Mouse (Mus musculus): Measurements from ENCODE around the gene Maneal. TPM values are rescaled to one million over a fixed set of nuclear protein-coding genes. Genes with fewer than 3 reads are reported as not detected.

Gene Maneal
- polyA plus RNA-seq, 1 experiment from 2014 or later: 0.33 TPM

GRCm38 (mm10) chr4:124829671-124830070 lies 32.3 kb downstream of the Maneal start:
- Histone ChIP-seq H3K4me3 (ENCODE audit: low read length) (no peak overlapping the region), H3K27me3 (ENCODE audit: control insufficient read depth, insufficient read depth, low read depth, low read length) (no peaks in the 10 kb centered on the region), H3K9me3 (ENCODE audit: control insufficient read depth, low read length) (no peaks in the 10 kb centered on the region), H3K4me2 (ENCODE audit: low read depth, low read length) (no peak overlapping the region), H3K36me3 (ENCODE audit: control insufficient read depth, insufficient read depth, low read length) (peaks cover 8% of the 10 kb centered on the region; the same call in 1 of the 2 replicates), H3K4me1 (replicated peaks; ENCODE audit: control insufficient read depth, insufficient read depth, low read length) (no peaks in the 10 kb centered on the region), H3K27ac (ENCODE audit: low read length) (no peak overlapping the region), H3K9ac (ENCODE audit: low read length) (no peak overlapping the region)
- WGBS: 50% methylated on average over 5 of the region's 5 CpGs
- ATAC-seq (ENCODE audit: low read depth): no peak

- H3K4me1 ChIP-seq (replicated peaks; ENCODE audit: control insufficient read depth, insufficient read depth, low read length): no peaks in the 10 kb centered on the region
- H3K36me3 ChIP-seq (ENCODE audit: control insufficient read depth, insufficient read depth, low read length): peaks cover 7% of the 10 kb centered on the region; the same call in 1 of the 2 replicates
- 96% methylated on average over 21 of the region's 21 CpGs for WGBS
- H3K4me2 ChIP-seq (ENCODE audit: low read depth, low read length): no peak overlapping the region
- no peak overlapping the region for H3K27ac ChIP-seq (ENCODE audit: low read length)
- H3K9me3 ChIP-seq (ENCODE audit: control insufficient read depth, low read length): no peaks in the 10 kb centered on the region
- no peaks in the 10 kb centered on the region for H3K27me3 ChIP-seq (ENCODE audit: control insufficient read depth, insufficient read depth, low read depth, low read length)
- no peak overlapping the region for H3K9ac ChIP-seq (ENCODE audit: low read length)
- no peak overlapping the region for H3K4me3 ChIP-seq (ENCODE audit: low read length)
- no peak for ATAC-seq (ENCODE audit: low read depth)
Observed at GRCm38 (mm10) chr4:124825371-124825965, 36.5 kb downstream of the Maneal start.

- ATAC-seq (ENCODE audit: low read depth): no peak
- Histone ChIP-seq H3K27ac (ENCODE audit: low read length) (no peak overlapping the region), H3K4me1 (replicated peaks; ENCODE audit: control insufficient read depth, insufficient read depth, low read length) (no peaks in the 10 kb centered on the region), H3K27me3 (ENCODE audit: control insufficient read depth, insufficient read depth, low read depth, low read length) (no peaks in the 10 kb centered on the region), H3K4me3 (ENCODE audit: low read length) (no peak overlapping the region), H3K9me3 (ENCODE audit: control insufficient read depth, low read length) (no peaks in the 10 kb centered on the region), H3K36me3 (ENCODE audit: control insufficient read depth, insufficient read depth, low read length) (peaks cover 7% of the 10 kb centered on the region; the same call in 1 of the 2 replicates), H3K9ac (ENCODE audit: low read length) (no peak overlapping the region), H3K4me2 (ENCODE audit: low read depth, low read length) (no peak overlapping the region)
- WGBS: 92% methylated on average over 6 of the region's 6 CpGs
Observed at GRCm38 (mm10) chr4:124824967-124825366, 37.0 kb downstream of the Maneal start.

GRCm38 (mm10) chr4:124818832-124819231 lies 43.1 kb downstream of the Maneal start:
- H3K4me3 ChIP-seq (ENCODE audit: low read length): no peak overlapping the region
- H3K27me3 ChIP-seq (ENCODE audit: control insufficient read depth, insufficient read depth, low read depth, low read length): no peaks in the 10 kb centered on the region
- no peak for ATAC-seq (ENCODE audit: low read depth)
- H3K4me2 ChIP-seq (ENCODE audit: low read depth, low read length): no peak overlapping the region
- 91% methylated on average over 4 of the region's 4 CpGs for WGBS
- H3K27ac ChIP-seq (ENCODE audit: low read length): no peak overlapping the region
- peaks cover 7% of the 10 kb centered on the region; the same call in 1 of the 2 replicates for H3K36me3 ChIP-seq (ENCODE audit: control insufficient read depth, insufficient read depth, low read length)
- H3K4me1 ChIP-seq (replicated peaks; ENCODE audit: control insufficient read depth, insufficient read depth, low read length): peaks cover 3% of the 10 kb centered on the region
- no peaks in the 10 kb centered on the region for H3K9me3 ChIP-seq (ENCODE audit: control insufficient read depth, low read length)
- H3K9ac ChIP-seq (ENCODE audit: low read length): no peak overlapping the region

GRCm38 (mm10) chr4:124817803-124818202 lies 44.2 kb downstream of the Maneal start:
- peaks cover 3% of the 10 kb centered on the region for H3K4me1 ChIP-seq (replicated peaks; ENCODE audit: control insufficient read depth, insufficient read depth, low read length)
- no peak overlapping the region for H3K27ac ChIP-seq (ENCODE audit: low read length)
- no peaks in the 10 kb centered on the region for H3K9me3 ChIP-seq (ENCODE audit: control insufficient read depth, low read length)
- WGBS: 21% methylated on average over 6 of the region's 6 CpGs
- no peak overlapping the region for H3K9ac ChIP-seq (ENCODE audit: low read length)
- peak; percentile 91 for ATAC-seq (ENCODE audit: low read depth)
- H3K4me3 ChIP-seq (ENCODE audit: low read length): no peak overlapping the region
- no peak overlapping the region for H3K4me2 ChIP-seq (ENCODE audit: low read depth, low read length)
- peaks cover 2% of the 10 kb centered on the region; the same call in 1 of the 2 replicates for H3K36me3 ChIP-seq (ENCODE audit: control insufficient read depth, insufficient read depth, low read length)
- H3K27me3 ChIP-seq (ENCODE audit: control insufficient read depth, insufficient read depth, low read depth, low read length): no peaks in the 10 kb centered on the region

- ATAC-seq (ENCODE audit: low read depth): no peak
- H3K4me1 ChIP-seq (replicated peaks; ENCODE audit: control insufficient read depth, insufficient read depth, low read length): peaks cover 3% of the 10 kb centered on the region
- H3K9me3 ChIP-seq (ENCODE audit: control insufficient read depth, low read length): no peaks in the 10 kb centered on the region
- H3K27ac ChIP-seq (ENCODE audit: low read length): no peak overlapping the region
- H3K27me3 ChIP-seq (ENCODE audit: control insufficient read depth, insufficient read depth, low read depth, low read length): no peaks in the 10 kb centered on the region
- no peak overlapping the region for H3K4me3 ChIP-seq (ENCODE audit: low read length)
- 84% methylated on average over 11 of the region's 11 CpGs for WGBS
- no peaks in the 10 kb centered on the region; the same call in 1 of the 2 replicates for H3K36me3 ChIP-seq (ENCODE audit: control insufficient read depth, insufficient read depth, low read length)
- no peak overlapping the region for H3K4me2 ChIP-seq (ENCODE audit: low read depth, low read length)
- no peak overlapping the region for H3K9ac ChIP-seq (ENCODE audit: low read length)
Observed at GRCm38 (mm10) chr4:124815901-124816300, 46.1 kb downstream of the Maneal start.

- no peaks in the 10 kb centered on the region for H3K4me1 ChIP-seq (replicated peaks; ENCODE audit: control insufficient read depth, insufficient read depth, low read length)
- no peaks in the 10 kb centered on the region for H3K9me3 ChIP-seq (ENCODE audit: control insufficient read depth, low read length)
- no peak for ATAC-seq (ENCODE audit: low read depth)
- no peaks in the 10 kb centered on the region for H3K27me3 ChIP-seq (ENCODE audit: control insufficient read depth, insufficient read depth, low read depth, low read length)
- no peak overlapping the region for H3K27ac ChIP-seq (ENCODE audit: low read length)
- WGBS: 70% methylated on average over 9 of the region's 9 CpGs
- H3K4me2 ChIP-seq (ENCODE audit: low read depth, low read length): no peak overlapping the region
- no peak overlapping the region for H3K4me3 ChIP-seq (ENCODE audit: low read length)
- no peak overlapping the region for H3K9ac ChIP-seq (ENCODE audit: low read length)
- H3K36me3 ChIP-seq (ENCODE audit: control insufficient read depth, insufficient read depth, low read length): no peaks in the 10 kb centered on the region; the same call in 1 of the 2 replicates
Observed at GRCm38 (mm10) chr4:124811347-124811975, 50.5 kb downstream of the Maneal start.

GRCm38 (mm10) chr4:124810056-124810455 lies 51.9 kb downstream of the Maneal start:
- H3K4me3 ChIP-seq (ENCODE audit: low read length): no peak overlapping the region
- 80% methylated on average over 7 of the region's 7 CpGs for WGBS
- peaks cover 8% of the 10 kb centered on the region for H3K36me3 ChIP-seq (ENCODE audit: control insufficient read depth, insufficient read depth, low read length)

GRCm38 (mm10) chr4:124809136-124809883 lies 52.7 kb downstream of the Maneal start:
- H3K4me3 ChIP-seq (ENCODE audit: low read length): no peak overlapping the region
- ATAC-seq (ENCODE audit: low read depth): no peak
- peaks cover 13% of the 10 kb centered on the region for H3K36me3 ChIP-seq (ENCODE audit: control insufficient read depth, insufficient read depth, low read length)
- H3K9me3 ChIP-seq (ENCODE audit: control insufficient read depth, low read length): no peaks in the 10 kb centered on the region
- H3K4me1 ChIP-seq (replicated peaks; ENCODE audit: control insufficient read depth, insufficient read depth, low read length): no peaks in the 10 kb centered on the region
- H3K27ac ChIP-seq (ENCODE audit: low read length): no peak overlapping the region
- H3K9ac ChIP-seq (ENCODE audit: low read length): no peak overlapping the region
- WGBS: 75% methylated on average over 9 of the region's 9 CpGs
- H3K4me2 ChIP-seq (ENCODE audit: low read depth, low read length): no peak overlapping the region
- no peaks in the 10 kb centered on the region for H3K27me3 ChIP-seq (ENCODE audit: control insufficient read depth, insufficient read depth, low read depth, low read length)

More at GRCm38 (mm10) chr4:124810056-124810455, 51.9 kb downstream of the Maneal start:
- no peak overlapping the region for H3K9ac ChIP-seq (ENCODE audit: low read length)
- no peak for ATAC-seq (ENCODE audit: low read depth)
- no peaks in the 10 kb centered on the region for H3K4me1 ChIP-seq (replicated peaks; ENCODE audit: control insufficient read depth, insufficient read depth, low read length)
- no peaks in the 10 kb centered on the region for H3K9me3 ChIP-seq (ENCODE audit: control insufficient read depth, low read length)
- H3K4me2 ChIP-seq (ENCODE audit: low read depth, low read length): no peak overlapping the region
- H3K27ac ChIP-seq (ENCODE audit: low read length): no peak overlapping the region
- H3K27me3 ChIP-seq (ENCODE audit: control insufficient read depth, insufficient read depth, low read depth, low read length): no peaks in the 10 kb centered on the region

Data from lung, embryonic 16.5 days (tissue).